Mouse (Mus musculus): Measurements from ENCODE around the gene Gjb6. TPM values are rescaled to one million over a fixed set of nuclear protein-coding genes. Genes with fewer than 3 reads are reported as not detected.

Gjb6 gene
- polyA plus RNA-seq, 1 experiment from 2014 or later: not detected

DNA sequence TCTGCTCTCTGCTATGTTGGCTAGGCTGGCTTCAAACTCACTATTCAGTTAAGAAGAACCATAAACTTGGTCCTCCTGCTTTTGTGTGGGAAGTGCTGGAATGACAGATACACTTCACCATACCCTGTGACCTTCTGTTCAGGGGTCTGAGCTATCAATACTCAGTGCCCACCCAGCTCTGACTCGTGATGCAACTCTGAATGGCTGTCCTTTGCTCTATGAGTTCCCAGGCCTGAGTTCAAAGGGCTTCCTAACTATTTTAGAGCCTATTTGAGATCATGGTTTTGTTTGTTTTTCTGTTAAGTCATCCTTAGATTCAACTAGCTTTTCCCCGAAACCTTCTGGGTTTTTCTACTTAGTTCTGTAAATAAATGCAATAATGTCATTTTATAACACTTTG is 43.4 kb downstream of the Gjb6 start:
- H3K27ac ChIP-seq (ENCODE audit: low read depth): no peak overlapping the region
- no peak for TF ChIP-seq CTCF (IDR thresholded peaks at IDR 0.05; ENCODE audit: low read depth)
- WGBS: 26% methylated on average over 2 of the region's 2 CpGs
- no peaks in the 10 kb centered on the region for H3K4me1 ChIP-seq (ENCODE audit: insufficient read depth)
- H3K27me3 ChIP-seq (ENCODE audit: insufficient read depth, low read length): no peaks in the 10 kb centered on the region
- no peak overlapping the region for H3K9ac ChIP-seq
- no peaks in the 10 kb centered on the region for H3K9me3 ChIP-seq (ENCODE audit: low read depth, low read length)
- DNase-seq (no peak), ATAC-seq (ENCODE audit: insufficient read depth) (no peak)
- H3K4me3 ChIP-seq (ENCODE audit: low read depth, low read length): no peak overlapping the region
- no peaks in the 10 kb centered on the region for H3K36me3 ChIP-seq (ENCODE audit: insufficient read depth)
- H3K4me2 ChIP-seq: no peak overlapping the region

DNA sequence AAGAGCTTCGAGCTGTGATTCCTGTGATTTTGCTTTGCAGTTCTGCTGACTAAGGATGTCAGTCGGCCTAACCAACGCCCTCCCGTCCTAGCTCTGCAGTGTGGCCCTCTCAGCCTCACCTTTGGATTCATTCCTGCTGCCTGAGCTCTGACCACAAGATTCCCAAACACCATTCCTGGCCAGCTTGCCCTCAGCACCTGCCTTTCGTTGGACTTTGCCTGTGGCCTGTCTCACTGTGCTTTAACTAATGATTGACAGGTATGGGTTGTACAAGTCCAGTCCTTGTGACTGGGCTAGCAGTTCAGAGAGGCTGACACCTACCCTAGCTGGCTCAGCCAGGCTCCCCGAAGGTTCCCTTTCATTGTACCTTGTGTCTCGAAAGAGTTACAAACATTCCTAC is 44.3 kb downstream of the Gjb6 start:
- no peak overlapping the region for H3K4me2 ChIP-seq
- WGBS: 81% methylated on average over 7 of the region's 7 CpGs
- H3K27me3 ChIP-seq (ENCODE audit: insufficient read depth, low read length): no peaks in the 10 kb centered on the region
- H3K27ac ChIP-seq (ENCODE audit: low read depth): no peak overlapping the region
- H3K4me1 ChIP-seq (ENCODE audit: insufficient read depth): no peaks in the 10 kb centered on the region; the same call in 1 of the 2 replicates
- H3K4me3 ChIP-seq (ENCODE audit: low read depth, low read length): no peak overlapping the region
- no peaks in the 10 kb centered on the region for H3K9me3 ChIP-seq (ENCODE audit: low read depth, low read length)
- TF ChIP-seq CTCF (IDR thresholded peaks at IDR 0.05; ENCODE audit: low read depth): no peak
- no peak overlapping the region for H3K9ac ChIP-seq
- ATAC-seq (ENCODE audit: insufficient read depth): no peak
- H3K36me3 ChIP-seq (ENCODE audit: insufficient read depth): no peaks in the 10 kb centered on the region
- no peak for DNase-seq

DNA sequence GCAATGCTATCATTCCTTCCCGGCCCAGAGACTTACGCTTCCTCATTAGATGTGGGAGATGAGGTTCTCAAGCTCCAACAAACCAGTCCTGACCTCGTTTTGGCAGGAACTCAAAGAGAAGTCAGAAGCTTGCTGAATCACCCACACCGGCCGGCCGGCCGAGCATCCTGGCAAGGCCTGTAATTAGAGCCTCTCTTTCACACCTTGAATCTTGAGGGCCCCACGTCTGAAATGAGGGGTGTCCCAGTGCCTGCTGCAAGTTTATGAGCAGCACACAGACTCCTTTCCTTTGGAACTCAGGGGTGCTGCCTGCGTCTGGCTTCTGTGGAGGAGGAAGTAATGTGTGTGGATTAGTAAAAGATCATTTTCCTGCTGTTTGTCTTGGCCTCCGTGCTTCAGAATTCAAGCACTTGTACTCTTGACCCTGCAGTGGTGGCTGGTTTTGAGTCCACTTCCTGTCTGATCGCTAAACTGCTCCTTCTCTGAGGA is 49.2 kb downstream of the Gjb6 start:
- Histone ChIP-seq H3K4me3 (ENCODE audit: low read depth, low read length) (no peak overlapping the region), H3K9ac (no peak overlapping the region), H3K4me1 (ENCODE audit: insufficient read depth) (no peaks in the 10 kb centered on the region; the same call in 1 of the 2 replicates), H3K36me3 (ENCODE audit: insufficient read depth) (no peaks in the 10 kb centered on the region), H3K27me3 (ENCODE audit: insufficient read depth, low read length) (no peaks in the 10 kb centered on the region), H3K4me2 (peak overlapping the region; percentile 2; the same call in 1 of the 2 replicates), H3K9me3 (ENCODE audit: low read depth, low read length) (no peaks in the 10 kb centered on the region), H3K27ac (ENCODE audit: low read depth) (peak overlapping the region; percentile 10; the same call in 1 of the 2 replicates)
- peak; percentile 47 for ATAC-seq (ENCODE audit: insufficient read depth)
- peak; percentile 65 for DNase-seq
- 8% methylated on average over 11 of the region's 11 CpGs for WGBS
- TF ChIP-seq CTCF (IDR thresholded peaks at IDR 0.05; ENCODE audit: low read depth): no peak

DNA sequence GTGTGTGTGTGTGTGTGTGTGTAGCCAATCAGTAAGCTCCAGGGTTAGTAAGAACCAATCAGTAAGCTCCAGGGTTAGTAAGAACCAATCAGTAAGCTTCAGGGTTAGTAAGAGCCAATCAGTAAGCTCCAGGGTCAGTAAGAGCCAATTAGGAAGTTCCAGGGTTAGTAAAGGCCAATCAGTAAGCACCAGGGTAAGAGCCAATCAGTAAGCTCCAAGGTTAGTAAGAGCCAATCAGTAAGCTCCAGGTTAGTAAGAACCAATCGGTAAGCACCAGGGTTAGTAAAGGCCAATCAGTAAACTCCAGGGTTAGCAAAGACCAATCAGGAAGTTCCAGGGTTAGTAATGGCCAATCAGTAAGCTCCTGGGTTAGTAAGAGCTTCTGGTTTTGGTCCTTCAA is 50.5 kb downstream of the Gjb6 start:
- no peak overlapping the region for H3K9ac ChIP-seq
- no peak overlapping the region for H3K4me3 ChIP-seq (ENCODE audit: low read depth, low read length)
- H3K9me3 ChIP-seq (ENCODE audit: low read depth, low read length): no peaks in the 10 kb centered on the region
- TF ChIP-seq CTCF (IDR thresholded peaks at IDR 0.05; ENCODE audit: low read depth): no peak
- no peak overlapping the region for H3K4me2 ChIP-seq
- WGBS: 97% methylated on average over 1 of the region's 1 CpGs
- no peaks in the 10 kb centered on the region for H3K36me3 ChIP-seq (ENCODE audit: insufficient read depth)
- DNase-seq (no peak), ATAC-seq (ENCODE audit: insufficient read depth) (no peak)
- no peaks in the 10 kb centered on the region; the same call in 1 of the 2 replicates for H3K4me1 ChIP-seq (ENCODE audit: insufficient read depth)
- H3K27me3 ChIP-seq (ENCODE audit: insufficient read depth, low read length): no peaks in the 10 kb centered on the region
- H3K27ac ChIP-seq (ENCODE audit: low read depth): no peak overlapping the region

DNA sequence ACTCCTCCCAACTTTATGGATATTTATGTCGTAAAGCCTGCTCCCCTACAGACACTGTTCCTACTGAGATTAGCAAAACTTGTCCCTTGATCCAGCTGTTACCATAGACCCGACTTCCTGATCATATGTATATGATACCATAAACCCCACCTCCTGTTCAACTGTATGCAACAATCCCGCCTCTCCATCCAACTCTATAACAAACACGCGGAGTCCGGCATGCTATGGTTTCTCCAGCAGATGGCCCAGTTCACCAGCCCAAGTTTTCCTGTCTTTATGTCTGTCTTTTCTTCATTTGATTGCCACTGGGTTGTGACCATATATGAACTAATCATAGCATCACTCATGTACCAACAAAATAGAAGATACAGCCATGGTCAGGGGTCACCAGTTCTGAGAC is 57.9 kb downstream of the Gjb6 start:
- H3K36me3 ChIP-seq (ENCODE audit: insufficient read depth): no peaks in the 10 kb centered on the region
- no peak for TF ChIP-seq CTCF (IDR thresholded peaks at IDR 0.05; ENCODE audit: low read depth)
- H3K4me3 ChIP-seq (ENCODE audit: low read depth, low read length): no peak overlapping the region
- ATAC-seq (ENCODE audit: insufficient read depth): no peak
- DNase-seq: no peak
- WGBS: 79% methylated on average over 6 of the region's 6 CpGs
- no peaks in the 10 kb centered on the region for H3K9me3 ChIP-seq (ENCODE audit: low read depth, low read length)
- H3K27me3 ChIP-seq (ENCODE audit: insufficient read depth, low read length): no peaks in the 10 kb centered on the region
- H3K4me2 ChIP-seq: no peak overlapping the region
- H3K4me1 ChIP-seq (ENCODE audit: insufficient read depth): no peaks in the 10 kb centered on the region
- H3K27ac ChIP-seq (ENCODE audit: low read depth): no peak overlapping the region
- no peak overlapping the region for H3K9ac ChIP-seq

Other genes with a start within 250 kb of the Gjb6 start
- 45.1 and 49.5 TPM in 2 replicates for gene Zmym2, start 247.0 kb downstream of the Gjb6 start, polyA plus RNA-seq (2014; fragmentation: Nextera tagmentation; extraction: Ambion mirVana)
- 0.95 and 3.9 TPM in 2 replicates for gene Gja3, start 75.5 kb downstream of the Gjb6 start, polyA plus RNA-seq (2014; fragmentation: Nextera tagmentation; extraction: Ambion mirVana)
- 0.24 TPM in 2 replicates for gene Gjb2, start 28.9 kb downstream of the Gjb6 start, polyA plus RNA-seq (2014; fragmentation: Nextera tagmentation; extraction: Ambion mirVana)
- gene Gm4491, start 17.7 kb downstream of the Gjb6 start, polyA plus RNA-seq (2014; fragmentation: Nextera tagmentation; extraction: Ambion mirVana): not detected in 2 replicates

All from lung, embryonic 14.5 days (tissue).